23 mouse cellular contexts compared by ENCODE assay signal in the genomic region with DNA sequence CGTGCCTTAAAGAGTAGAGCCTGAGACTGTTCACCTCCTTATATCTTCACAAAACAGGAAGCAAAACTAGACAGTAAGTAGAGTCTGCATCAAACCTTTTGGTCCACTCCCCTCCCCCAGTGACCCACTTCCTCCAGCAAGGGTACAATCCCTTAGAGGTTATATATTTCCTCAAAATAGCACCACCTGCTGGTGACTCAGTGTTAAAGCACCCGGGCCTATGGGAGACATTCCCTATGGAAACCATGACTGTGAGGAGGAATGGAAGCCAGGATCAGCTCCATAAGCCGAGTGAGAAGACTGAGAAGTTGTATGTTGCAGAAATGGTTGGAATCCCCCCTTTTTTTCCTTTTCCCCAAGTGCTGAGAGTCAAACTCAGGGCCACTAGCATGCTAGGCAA.
A peak's percentile ranks its signal among the peaks of the same experiment; 100 is the strongest.
DNase-seq lines count a peak whose midpoint lies in the region; ATAC-seq and TF ChIP-seq lines count a peak whose summit lies in the region.
"Had no signal": no experiment of that assay in that cellular context is flagged by ENCODE, and none has a peak within 500 bp of the region (broad histone marks: within the 10 kb centered on the region; RNA-seq: fewer than 3 reads in every experiment).

No protein-coding gene starts in this region.

- 84% methylated on average over 3 of the region's 3 CpGs for WGBS in liver, postnatal 0 days (ENCODE audit: insufficient replicate concordance)
- 86% methylated on average over 3 of the region's 3 CpGs for WGBS in liver, embryonic 11.5 days
- 93% methylated on average over 3 of the region's 3 CpGs for WGBS in limb, embryonic 10.5 days

- DNase-seq in gastrocnemius, adult 2 months, result no peak
- no peak for DNase-seq in gastrocnemius, postnatal 10 days
- no peak for DNase-seq in liver, postnatal 0 days
- no peak for DNase-seq in liver, embryonic 11.5 days (ENCODE audit: low spot score)
- peak; percentile 38 for DNase-seq in CH12.LX (ENCODE audit: extremely low read depth)
- DNase-seq in brain, embryonic 14.5 days (ENCODE audit: low read depth), result no peak
- DNase-seq in limb, embryonic 10.5 days (ENCODE audit: low spot score), result no peak
- no peak for DNase-seq in testis, postnatal 14 days (ENCODE audit: low spot score)
- DNase-seq: adrenal gland, postnatal 25 days; cerebellum, adult 2 months; cerebellum, postnatal 36 days; gastrocnemius, postnatal 25 days; kidney, adult 18-20 months; kidney, postnatal 25 days; lung, postnatal 4 days; right cerebral cortex, adult 18-20 months had no signal

- H3K9ac ChIP-seq in liver, postnatal 0 days (replicated peaks), result no peak overlapping the region
- H3K9ac ChIP-seq in liver, embryonic 11.5 days (ENCODE audit: low read depth, low read length), result no peak overlapping the region
- no peak overlapping the region for H3K9ac ChIP-seq in CH12.LX (ENCODE audit: insufficient read depth, low read depth)
- H3K9ac ChIP-seq: limb, embryonic 13.5 days; neural tube, embryonic 12.5 days had no signal

- H3K36me3 ChIP-seq in liver, postnatal 0 days (replicated peaks; ENCODE audit: insufficient read depth, low read length), result no peaks in the 10 kb centered on the region
- H3K36me3 ChIP-seq in liver, embryonic 11.5 days (ENCODE audit: control insufficient read depth, insufficient read depth, low read length), result no peaks in the 10 kb centered on the region
- no peaks in the 10 kb centered on the region for H3K36me3 ChIP-seq in CH12.LX (replicated peaks in 1 of 2; ENCODE audit: control insufficient read depth in 1 of 2, insufficient read depth in 1 of 2, low read length in 1 of 2)
- no peaks in the 10 kb centered on the region for H3K36me3 ChIP-seq in limb, embryonic 10.5 days
- H3K36me3 ChIP-seq: forebrain, embryonic 10.5 days; heart, embryonic 10.5 days; hindbrain, embryonic 10.5 days; limb, embryonic 13.5 days; midbrain, embryonic 10.5 days; neural tube, embryonic 12.5 days had no signal

- H3K27me3 ChIP-seq in liver, postnatal 0 days (ENCODE audit: insufficient read depth, low read length), result peaks cover 4% of the 10 kb centered on the region; the same call in 1 of the 2 replicates
- H3K27me3 ChIP-seq in liver, embryonic 11.5 days (replicated peaks; ENCODE audit: control insufficient read depth, insufficient read depth, low read length), result peaks cover 2% of the 10 kb centered on the region; the same call in 1 of the 2 replicates
- peaks cover 21% of the 10 kb centered on the region for H3K27me3 ChIP-seq in CH12.LX (replicated peaks)
- H3K27me3 ChIP-seq in limb, embryonic 10.5 days (ENCODE audit: low read depth, poor library complexity, severe bottlenecking), result peaks cover 35% of the 10 kb centered on the region

- TF ChIP-seq CTCF in gastrocnemius, adult 2 months (IDR thresholded peaks at IDR 0.05), result 0 out of 2 replicates have a peak, but pooled peaks have one; percentile 9
- TF ChIP-seq CTCF in liver, postnatal 0 days (IDR thresholded peaks at IDR 0.05; ENCODE audit: low read depth), result peak; percentile 26; the same call in 1 of the 2 replicates
- TF ChIP-seq CTCF in CH12.LX (conservative IDR thresholded peaks at IDR 0.05 in 1 of 2, IDR thresholded peaks at IDR 0.05 in 1 of 2; ENCODE audit: low read depth in 2 of 2, low read length in 2 of 2), result peak; percentile 24 to 36; a peak in 2 of 4 replicates
- peak; percentile 16; the same call in 1 of the 2 replicates for TF ChIP-seq CTCF in brain, embryonic 14.5 days (IDR thresholded peaks at IDR 0.05; ENCODE audit: borderline replicate concordance, extremely low read depth, insufficient read depth, insufficient read length)

- H3K4me1 ChIP-seq in liver, postnatal 0 days (ENCODE audit: insufficient read depth), result no peaks in the 10 kb centered on the region
- no peaks in the 10 kb centered on the region; the same call in 1 of the 2 replicates for H3K4me1 ChIP-seq in liver, embryonic 11.5 days (replicated peaks; ENCODE audit: control insufficient read depth, insufficient read depth, low read length)
- H3K4me1 ChIP-seq in CH12.LX (ENCODE audit: control insufficient read depth in 1 of 2, insufficient read depth in 2 of 2), result peaks cover 2 to 10% of the 10 kb centered on the region in 2 experiments; a peak in 3 of 4 replicates
- H3K4me1 ChIP-seq in limb, embryonic 10.5 days, result peaks cover 34% of the 10 kb centered on the region

- no peaks in the 10 kb centered on the region for H3K9me3 ChIP-seq in liver, postnatal 0 days (ENCODE audit: low read length)
- no peaks in the 10 kb centered on the region for H3K9me3 ChIP-seq in liver, embryonic 11.5 days (ENCODE audit: control insufficient read depth, low read length)
- H3K9me3 ChIP-seq in CH12.LX (replicated peaks; ENCODE audit: low read length), result peaks cover 12% of the 10 kb centered on the region
- no peaks in the 10 kb centered on the region for H3K9me3 ChIP-seq in limb, embryonic 10.5 days (replicated peaks)
- H3K9me3 ChIP-seq: heart, embryonic 10.5 days had no signal

- H3K4me2 ChIP-seq in liver, postnatal 0 days (ENCODE audit: low read depth, low read length), result no peak overlapping the region
- H3K4me2 ChIP-seq in liver, embryonic 11.5 days, result no peak overlapping the region
- no peak overlapping the region for H3K4me2 ChIP-seq in CH12.LX (ENCODE audit: insufficient read depth, low read depth, poor library complexity, severe bottlenecking)
- H3K4me2 ChIP-seq: limb, embryonic 13.5 days; neural tube, embryonic 12.5 days had no signal

- TF ChIP-seq POLR2A in CH12.LX (IDR thresholded peaks at IDR 0.05; ENCODE audit: low read depth, low read length), result no peak
- TF ChIP-seq POLR2A in brain, embryonic 14.5 days (IDR thresholded peaks at IDR 0.05; ENCODE audit: borderline replicate concordance, extremely low read depth, insufficient read depth, insufficient read length, poor library complexity, severe bottlenecking), result no peak

- in situ Hi-C loops in CH12.LX (cut with MboI; ENCODE audit: low pct_ligation_motif_present, low pct_unique_long_range_greater_than_20kb, low sequenced_read_pairs), result no loop called here

- intact Hi-C loops in gastrocnemius, adult 2 months (cut with DNase I), result no loop called here

- ATAC-seq in liver, postnatal 0 days, result no peak
- no peak for ATAC-seq in liver, embryonic 11.5 days (replicated peaks; ENCODE audit: low FRiP score)
- ATAC-seq: Patski had no signal

- no peak overlapping the region for H3K4me3 ChIP-seq in gastrocnemius, adult 2 months
- H3K4me3 ChIP-seq in liver, postnatal 0 days (ENCODE audit: low read depth, low read length), result no peak overlapping the region
- H3K4me3 ChIP-seq in liver, embryonic 11.5 days (ENCODE audit: low read depth, low read length), result no peak overlapping the region
- H3K4me3 ChIP-seq in CH12.LX (replicated peaks in 1 of 3; ENCODE audit: low read depth in 2 of 3, low read length in 2 of 3, poor library complexity in 1 of 3), result no peak overlapping the region
- H3K4me3 ChIP-seq in limb, embryonic 10.5 days, result no peak overlapping the region
- H3K4me3 ChIP-seq: forebrain, embryonic 10.5 days; heart, embryonic 10.5 days; hindbrain, embryonic 10.5 days; limb, embryonic 13.5 days; midbrain, embryonic 10.5 days; neural tube, embryonic 12.5 days had no signal

- dilution Hi-C loops in CH12.LX (cut with MboI; ENCODE audit: extremely low pct_ligation_motif_present, extremely low pct_unique_long_range_greater_than_20kb, low sequenced_read_pairs), result no loop called here

- no peaks in the 10 kb centered on the region for H3K79me2 ChIP-seq in CH12.LX (replicated peaks; ENCODE audit: control insufficient read depth, extremely low read depth, insufficient read depth, poor library complexity, severe bottlenecking)

- TF ChIP-seq EP300 in liver, postnatal 0 days (IDR thresholded peaks at IDR 0.05; ENCODE audit: low read depth), result no peak
- no peak for TF ChIP-seq EP300 in CH12.LX (IDR thresholded peaks at IDR 0.05; ENCODE audit: low read length)

- TF ChIP-seq RAD21 in CH12.LX (IDR thresholded peaks at IDR 0.05; ENCODE audit: low read depth, low read length), result no peak

- no peak overlapping the region for H3K27ac ChIP-seq in gastrocnemius, adult 2 months
- no peak overlapping the region for H3K27ac ChIP-seq in liver, postnatal 0 days (ENCODE audit: low read depth)
- H3K27ac ChIP-seq in liver, embryonic 11.5 days (ENCODE audit: low read depth, low read length), result no peak overlapping the region
- H3K27ac ChIP-seq in CH12.LX (ENCODE audit: insufficient read depth, low read depth), result no peak overlapping the region
- no peak overlapping the region for H3K27ac ChIP-seq in limb, embryonic 10.5 days
- H3K27ac ChIP-seq: forebrain, embryonic 10.5 days; heart, embryonic 10.5 days; hindbrain, embryonic 10.5 days; limb, embryonic 13.5 days; midbrain, embryonic 10.5 days; neural tube, embryonic 12.5 days had no signal

TF ChIP-seq in CH12.LX, 34 proteins besides CTCF, POLR2A, EP300 and RAD21:
- TF ChIP-seq PAX5 (IDR thresholded peaks at IDR 0.05; ENCODE audit: low read length) (no peak), ZKSCAN1 (IDR thresholded peaks at IDR 0.05; ENCODE audit: borderline replicate concordance, low read depth, low read length) (no peak), SMC3 (IDR thresholded peaks at IDR 0.05; ENCODE audit: low read depth, low read length) (no peak), MAX (IDR thresholded peaks at IDR 0.05; ENCODE audit: low read length) (no peak), USF1 (IDR thresholded peaks at IDR 0.05; ENCODE audit: low read depth, low read length) (no peak), JUN (IDR thresholded peaks at IDR 0.05; ENCODE audit: insufficient read depth, low read depth, low read length) (no peak), NELFE (IDR thresholded peaks at IDR 0.05; ENCODE audit: low read depth, low read length) (no peak), CHD1 (IDR thresholded peaks at IDR 0.05; ENCODE audit: low read depth, low read length) (no peak), BHLHE40 (IDR thresholded peaks at IDR 0.05; ENCODE audit: low read depth, low read length) (no peak), NRF1 (IDR thresholded peaks at IDR 0.05; ENCODE audit: low read depth, low read length) (no peak), IRF4 (IDR thresholded peaks at IDR 0.05; ENCODE audit: low read depth, low read length) (no peak), HCFC1 (IDR thresholded peaks at IDR 0.05; ENCODE audit: low read depth, low read length) (no peak), MAFK (IDR thresholded peaks at IDR 0.05; ENCODE audit: insufficient replicate concordance, low read length) (no peak)
